Mouse (Mus musculus) spleen, adult 2 months (tissue): ENCODE results near the gene Cd5.

Experiments used
- CTCF ChIP-seq: fragments of 200-500 bp; IDR thresholded peaks from 2 replicates; pipeline ENCODE4 v1.5.1; 2011; ENCODE audit warnings: mild to moderate bottlenecking, inconsistent platforms; ENCODE audit not compliant: insufficient read depth, insufficient read length, insufficient replicate concordance; ENCODE audit errors: extremely low read depth
- POLR2A ChIP-seq: fragments of 200-500 bp; IDR thresholded peaks from 2 replicates; pipeline ENCODE4 v1.6.1; 2011; ENCODE audit warnings: low read depth, low read length, inconsistent platforms

DNA sequence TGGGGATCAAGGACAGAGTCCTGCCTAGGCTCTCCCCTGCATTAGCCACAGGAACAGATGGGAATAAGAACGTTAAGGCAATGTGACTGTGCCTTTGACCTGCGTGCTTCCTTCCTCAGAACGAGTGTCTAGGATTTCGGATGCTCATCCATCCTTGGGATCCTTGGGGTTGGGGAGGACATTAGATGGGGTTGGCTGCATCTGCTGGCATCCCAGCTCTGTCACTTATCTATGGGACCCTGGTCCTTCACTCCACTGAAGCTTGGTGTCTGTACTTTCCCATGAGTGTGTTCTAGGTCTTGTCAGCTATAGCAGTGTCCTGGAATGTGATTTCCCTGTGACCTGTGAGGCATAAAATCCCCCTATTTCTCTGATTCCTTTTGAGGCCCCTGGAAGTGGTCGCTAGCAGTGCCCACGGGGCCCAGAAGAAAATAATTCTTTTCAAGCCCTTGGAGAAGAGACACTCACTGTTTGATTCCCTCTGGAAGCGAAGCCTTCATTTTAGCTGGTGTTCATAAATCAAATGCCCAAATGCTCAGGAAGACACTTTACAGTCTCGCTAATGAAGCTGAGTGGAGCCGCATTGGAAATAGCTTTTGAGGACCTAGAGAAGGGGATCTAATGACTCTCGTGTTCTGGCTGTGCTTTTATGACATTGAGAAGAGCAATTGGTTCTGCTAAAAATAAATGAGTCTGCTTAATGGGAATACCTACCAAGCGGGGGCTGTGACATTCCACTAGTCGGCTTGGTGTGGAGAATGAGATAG, 30.8 kb upstream of the Cd5 start:
- TF ChIP-seq CTCF (no peak), POLR2A (no peak)
